Mouse (Mus musculus) heart, adult 10 weeks (tissue): ENCODE results near the gene Clec4a4. TPM values are rescaled to one million over a fixed set of nuclear protein-coding genes. Genes with fewer than 3 reads are reported as not detected.

Source experiments
- polyA plus RNA-seq: library from polyadenylated mRNA; stranded (reverse); fragments of 350-450 nt; fragmentation: Illumina TruSeq; extraction: RNeasy Lipid Tissue Mini Kit (QIAGEN cat#74804); gene quantifications from one replicate; pipeline ENCODE4 v1.2.3, GENCODE M21; 2014; ENCODE audit warnings: low read depth, low replicate concordance

Clec4a4 gene
- polyA plus RNA-seq: not detected

GRCm38 (mm10) chr6:122989876-122990437, at the start of gene Clec4a4:
Gene Clec4a4 (plus strand): TSS chr6:122990367.

DNA sequence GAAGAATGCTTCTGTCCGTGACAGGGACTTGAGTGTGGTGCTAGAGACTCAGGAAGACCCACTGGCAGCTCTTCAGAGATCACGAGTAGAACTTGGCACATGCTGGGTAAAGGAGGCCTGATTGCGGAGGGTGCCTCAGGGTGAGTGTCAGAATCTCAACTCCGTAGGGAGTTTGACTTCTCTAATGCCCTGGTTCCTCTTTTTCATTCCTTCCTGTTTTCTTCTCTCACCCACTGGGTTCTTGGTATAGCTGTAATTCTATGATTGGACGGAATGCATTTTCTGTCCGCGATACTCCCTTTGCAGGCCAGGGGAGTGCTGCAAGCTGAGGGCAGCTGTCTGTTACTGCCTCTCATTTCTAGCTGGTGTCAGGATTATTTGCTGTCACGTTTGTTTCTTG, 37.8 kb upstream of the Clec4a4 start, which contains the start of gene Clec4a3:
Gene Clec4a3 (plus strand): TSS at position 115 of the 400 bp plus-strand sequence.

DNA sequence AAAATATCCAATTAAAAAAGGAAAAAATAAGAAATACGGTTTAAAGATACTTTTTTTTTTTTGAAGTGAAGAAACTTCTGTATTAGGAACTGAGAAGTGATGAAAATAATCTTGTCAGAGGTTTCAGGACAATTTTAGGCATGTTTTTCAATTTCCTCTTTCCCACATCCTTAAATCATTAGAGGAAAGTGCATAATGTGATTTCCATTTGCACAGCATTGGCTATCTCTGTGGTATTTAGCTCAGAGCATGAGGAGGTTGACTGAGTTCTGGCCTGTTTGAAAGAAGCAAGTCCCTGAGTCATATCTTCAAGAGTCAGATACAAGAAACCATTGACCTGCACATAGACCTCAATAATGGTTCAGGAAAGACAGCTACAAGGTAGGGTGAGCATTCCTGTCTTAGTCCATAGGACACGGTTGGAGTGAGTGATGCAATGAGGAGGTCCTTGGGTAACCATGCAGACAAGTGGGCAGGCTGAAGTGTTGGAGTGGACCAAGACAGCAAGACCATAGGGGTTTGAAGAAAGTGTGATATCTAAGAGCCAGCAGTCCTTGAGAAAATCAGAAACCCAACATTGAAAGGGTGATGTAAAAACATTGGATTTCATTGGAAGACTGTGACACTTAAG, 59.7 kb downstream of the Clec4a4 start, which contains the start of gene Clec4b1:
Gene Clec4b1 (plus strand): TSS at position 221 of the 631 bp plus-strand sequence.

Other genes starting within 250 kb of the Clec4a4 start
- 1.7 TPM for gene Slc2a3, start 188.7 kb upstream of the Clec4a4 start, polyA plus RNA-seq
- 31.6 TPM for gene Foxj2, start 170.5 kb upstream of the Clec4a4 start, polyA plus RNA-seq
- gene C3ar1, start 134.2 kb upstream of the Clec4a4 start, polyA plus RNA-seq: 2.5 TPM
- gene Necap1, start 115.9 kb upstream of the Clec4a4 start, polyA plus RNA-seq: 18.4 TPM
- gene Clec4a1, start 68.5 kb upstream of the Clec4a4 start, polyA plus RNA-seq: 5.1 TPM
- gene Clec4a3, start 37.9 kb upstream of the Clec4a4 start, polyA plus RNA-seq: 3.4 TPM
- gene Clec4b1, start 59.6 kb downstream of the Clec4a4 start, polyA plus RNA-seq: 0.71 TPM
- 6.6 TPM for gene Clec4a2, start 116.1 kb downstream of the Clec4a4 start, polyA plus RNA-seq
- not detected for gene Clec4b2, start 182.5 kb downstream of the Clec4a4 start, polyA plus RNA-seq
- gene Clec4n, start 239.5 kb downstream of the Clec4a4 start, polyA plus RNA-seq: 2.3 TPM